Mouse (Mus musculus) WW6 (cell line): ENCODE measurements around the gene Sufu.

Source experiments
- DNase-seq: peaks from one replicate; pipeline ENCODE4 v3.0.0-alpha.2; 2013; ENCODE audit warnings: low read depth, low spot score

The Sufu gene

DNA sequence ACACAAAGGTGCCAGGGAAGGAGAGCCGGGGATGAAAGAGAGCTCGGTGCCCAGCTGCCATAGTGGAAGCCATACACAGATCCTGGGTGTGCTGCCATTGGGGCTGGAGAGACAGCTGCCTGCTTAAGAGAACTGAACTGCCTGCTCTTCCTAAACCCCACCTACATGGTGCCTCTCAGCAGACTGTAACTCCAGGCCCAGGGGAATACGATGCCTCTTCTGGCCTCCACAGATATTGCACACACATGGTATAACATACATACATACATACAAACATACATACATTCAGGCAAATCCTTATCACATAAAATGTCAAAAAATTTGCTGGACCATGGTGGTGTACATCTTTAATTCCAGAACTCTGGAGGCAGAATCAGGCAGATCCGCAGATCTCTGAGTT is 66.8 kb downstream of the Sufu start:
- no peak for DNase-seq

- DNase-seq = no peak
These were observed 69.5 kb downstream of the Sufu start for GRCm38 (mm10) chr19:46466160-46466559.

GRCm38 (mm10) chr19:46467051-46467503 is 70.4 kb downstream of the Sufu start:
- DNase-seq = no peak

DNA sequence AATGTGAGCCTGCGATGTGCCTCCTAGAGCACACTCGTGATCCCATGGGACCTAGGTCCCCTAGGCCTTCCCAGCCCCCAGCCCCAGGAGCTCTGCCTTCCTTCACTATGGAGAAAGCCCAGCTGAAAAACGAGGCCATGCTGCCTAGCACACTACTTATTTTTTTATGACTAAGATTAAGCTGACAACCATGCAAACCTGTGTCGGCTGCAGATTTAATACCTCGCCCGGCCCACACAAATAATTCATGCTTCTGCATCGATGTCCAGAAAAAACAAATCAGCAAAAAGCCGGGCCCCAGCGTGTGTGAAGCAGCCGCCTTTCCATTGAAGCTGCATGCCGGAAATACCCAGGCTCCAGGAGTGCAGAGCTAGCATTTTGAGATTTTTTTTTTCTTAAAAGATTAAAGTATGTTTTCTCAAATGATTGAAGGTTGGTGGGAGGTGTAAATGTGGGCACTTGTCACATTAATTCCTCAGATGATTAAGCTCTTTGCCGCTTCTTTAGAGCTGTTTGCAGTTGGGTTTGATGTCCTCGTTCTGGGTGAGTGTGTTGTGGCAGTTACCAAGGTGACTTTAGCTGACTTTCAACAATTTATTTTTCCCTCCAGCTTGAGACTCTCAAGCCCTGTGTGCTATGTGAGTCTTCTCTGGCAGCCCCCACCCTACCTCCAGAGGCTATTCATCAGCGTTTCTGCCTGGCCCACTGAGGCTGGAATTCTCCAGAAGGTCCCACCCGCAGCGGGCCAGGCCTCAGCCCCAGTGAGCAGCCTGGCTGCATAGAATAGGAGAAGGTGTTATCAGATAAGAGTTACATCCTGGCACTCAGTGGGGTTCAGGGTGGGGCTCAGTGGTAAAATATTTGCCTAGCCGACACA is 73.9 kb downstream of the Sufu start:
- DNase-seq = no peak

DNA sequence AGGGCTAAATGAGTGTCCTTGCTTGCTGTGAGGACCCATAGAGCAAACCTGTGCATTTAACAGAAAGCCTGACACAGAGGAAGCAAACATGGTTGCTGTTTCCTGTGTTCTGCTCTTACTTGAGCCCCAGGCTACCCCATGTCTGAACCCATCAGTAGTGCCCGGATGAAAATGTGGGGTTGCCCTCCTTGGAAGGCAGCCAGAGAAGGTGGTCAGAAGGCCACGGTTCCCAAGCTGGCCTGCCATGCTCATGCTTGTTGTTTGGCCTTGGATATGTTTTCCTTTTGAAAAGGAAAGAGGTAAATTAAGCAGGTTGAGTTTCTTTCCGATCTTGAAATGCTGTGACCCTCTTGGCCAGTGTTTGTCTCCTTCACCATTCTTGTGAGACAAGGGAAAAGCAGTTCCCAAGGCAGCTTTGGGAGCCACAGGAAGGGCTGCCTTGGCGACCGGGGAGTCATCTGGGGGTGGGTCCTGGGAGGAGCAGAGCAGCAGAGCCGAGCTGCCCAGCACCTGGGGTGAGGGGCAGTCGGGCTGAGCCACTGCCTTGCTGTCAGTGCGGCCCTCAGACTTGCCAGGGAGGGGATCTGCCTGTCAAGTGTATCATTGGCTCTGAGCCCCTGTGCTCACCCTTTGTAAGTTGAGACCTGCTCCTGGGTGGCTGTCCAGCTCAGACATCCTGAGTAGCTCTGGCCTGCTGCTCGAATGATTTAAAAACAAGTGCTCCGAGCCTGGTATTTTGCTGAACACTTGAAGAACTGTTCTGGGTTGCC is 74.8 kb downstream of the Sufu start:
- DNase-seq = no peak

- DNase-seq = no peak
These were observed 80.7 kb downstream of the Sufu start for GRCm38 (mm10) chr19:46477432-46477845.

GRCm38 (mm10) chr19:46478242-46478641 is 81.5 kb downstream of the Sufu start:
- DNase-seq = no peak

GRCm38 (mm10) chr19:46478826-46479225 is 82.1 kb downstream of the Sufu start:
- DNase-seq = no peak

DNA sequence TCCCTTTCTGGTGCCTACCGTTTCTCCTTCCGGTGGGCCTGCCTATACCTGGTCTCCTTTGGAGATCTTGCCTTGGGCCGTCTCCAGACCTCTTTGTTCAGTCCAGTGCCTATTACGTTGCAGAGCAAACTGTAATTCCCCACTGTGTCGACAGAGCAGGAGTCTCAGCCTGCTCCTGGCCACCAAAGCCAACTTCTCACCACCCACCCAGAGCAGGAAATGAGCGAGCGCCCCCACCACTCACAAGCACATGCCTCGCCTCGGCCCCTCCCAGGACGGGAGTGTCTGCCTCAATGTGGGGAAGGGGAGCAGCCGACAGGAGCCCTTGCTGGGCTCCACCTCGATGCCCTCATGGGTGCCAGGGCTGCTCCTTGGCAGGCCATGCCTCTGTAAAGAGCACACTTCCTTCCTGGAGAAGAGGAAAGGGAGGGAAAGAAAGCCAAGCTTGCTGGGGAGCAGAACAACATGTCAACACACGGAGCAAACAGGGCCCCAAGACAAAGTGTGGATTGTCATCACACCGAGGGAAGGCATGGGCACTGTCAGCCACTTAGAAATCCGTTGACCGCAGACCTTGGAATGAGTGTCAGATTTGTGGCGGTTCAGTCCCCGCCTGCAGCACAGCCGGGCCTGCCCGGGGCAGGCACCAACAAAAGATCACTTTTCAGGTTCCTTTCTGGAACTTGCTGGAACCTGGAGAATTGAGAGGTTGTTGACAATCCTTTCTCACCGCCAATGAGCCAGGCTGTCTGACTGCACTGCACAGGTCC is 82.8 kb downstream of the Sufu start:
- DNase-seq = no peak

DNA sequence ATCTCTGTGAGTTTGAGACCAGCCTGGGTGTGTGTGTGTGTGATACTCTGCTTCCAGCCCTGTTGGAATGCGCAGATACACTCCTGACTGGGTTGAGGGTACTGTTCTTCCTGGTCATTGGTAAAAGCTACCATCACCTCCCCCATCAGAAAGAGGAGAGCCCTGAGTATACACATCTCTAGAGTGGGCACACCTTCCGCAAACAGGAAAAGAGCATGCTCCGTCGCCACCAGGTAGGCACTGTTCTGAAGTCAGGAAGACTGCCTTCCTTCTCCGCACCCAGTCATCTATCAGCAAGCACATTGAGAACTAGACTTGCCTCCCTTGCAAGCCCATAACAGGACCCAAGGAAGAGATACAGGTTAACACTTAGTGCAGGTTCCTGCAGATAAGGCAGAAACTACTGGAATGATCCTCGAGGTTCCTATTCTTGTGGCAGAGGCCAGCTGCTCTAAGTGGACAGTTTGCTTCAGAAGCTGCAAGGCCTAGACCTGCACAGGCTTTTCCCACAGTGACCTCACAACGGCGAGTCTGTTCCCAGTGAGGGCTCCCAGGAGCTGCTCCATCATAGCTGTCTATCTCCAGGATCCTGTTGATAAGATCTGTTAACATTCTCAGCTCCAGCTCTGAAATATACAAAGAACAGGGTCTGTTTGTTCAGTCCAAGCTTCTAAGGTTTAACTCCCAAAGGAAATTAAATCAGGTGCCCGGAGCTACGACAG is 84.1 kb downstream of the Sufu start:
- DNase-seq = no peak

- no peak for DNase-seq
These were observed 84.7 kb downstream of the Sufu start for GRCm38 (mm10) chr19:46481352-46481751.

DNA sequence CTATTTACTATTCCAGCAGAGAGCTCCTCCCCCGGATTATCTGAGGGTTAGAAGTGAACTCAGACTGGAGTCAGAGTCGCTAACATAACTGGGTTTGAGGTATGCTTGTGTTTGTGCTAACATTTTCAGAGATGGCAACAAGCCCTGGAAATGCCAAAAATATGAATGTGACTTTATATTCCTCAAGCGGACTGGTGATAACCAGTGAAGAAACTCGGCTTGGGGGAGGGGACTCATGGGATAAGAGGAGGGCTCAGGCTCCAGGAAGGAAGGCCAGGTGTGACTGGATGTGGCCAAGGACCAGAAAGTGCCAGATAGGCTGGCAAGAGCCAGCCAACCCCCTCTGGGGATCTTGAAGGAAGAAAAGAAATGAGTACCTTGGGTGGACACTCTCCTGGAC is 85.1 kb downstream of the Sufu start:
- DNase-seq = no peak

DNA sequence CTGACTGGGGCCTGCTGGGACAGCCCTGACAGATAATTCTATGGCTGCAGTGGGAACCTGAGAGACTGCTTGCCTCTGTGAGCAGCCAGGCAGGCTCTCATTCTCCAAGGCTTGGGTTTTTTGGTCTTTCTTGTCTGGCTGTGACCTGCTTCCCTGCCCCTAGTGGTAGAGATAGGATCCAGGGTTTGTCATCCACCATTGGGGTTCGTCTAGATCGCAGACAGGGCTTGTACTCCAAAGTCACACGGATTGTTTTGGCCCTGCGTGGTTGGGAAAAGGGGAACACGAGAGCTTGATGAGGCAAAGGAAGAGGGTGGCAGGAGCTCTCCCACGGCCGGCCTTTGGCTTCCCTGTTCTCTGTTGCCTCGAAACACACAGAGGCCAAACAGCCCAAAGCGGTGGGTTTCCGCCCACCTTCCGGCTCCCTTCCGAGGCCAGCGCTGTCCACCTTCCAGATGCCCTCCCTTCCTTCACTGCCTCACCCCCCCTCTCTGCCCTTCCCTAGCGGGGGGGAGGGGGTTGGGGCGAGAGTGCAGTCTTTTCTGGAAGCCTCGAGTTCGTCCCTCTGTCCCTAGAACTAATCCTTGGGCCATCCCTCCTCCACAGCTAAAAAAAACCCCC is 86.3 kb downstream of the Sufu start:
- no peak for DNase-seq

GRCm38 (mm10) chr19:46483701-46484328 is 87.1 kb downstream of the Sufu start:
- no peak for DNase-seq

- DNase-seq = no peak
These were observed 87.8 kb downstream of the Sufu start for GRCm38 (mm10) chr19:46484518-46484917.

DNA sequence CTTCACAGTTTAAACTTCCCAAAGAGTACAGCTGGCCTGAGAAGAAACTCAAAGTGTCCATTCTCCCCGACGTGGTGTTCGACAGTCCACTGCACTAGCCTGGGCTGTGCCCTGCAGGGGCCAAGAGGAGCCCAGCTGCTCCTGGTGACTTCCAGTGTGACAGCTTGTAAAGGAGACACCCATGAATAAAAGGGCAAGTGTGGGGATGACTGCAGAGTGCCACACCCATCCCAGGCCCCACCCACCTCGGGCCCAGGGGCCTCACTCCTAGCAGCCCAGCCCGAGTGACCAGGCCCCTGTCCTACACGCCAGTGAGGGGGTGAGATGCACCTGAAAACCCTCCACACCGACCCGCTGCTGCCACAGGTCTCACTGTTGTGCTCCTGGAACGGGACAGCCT is 89.2 kb downstream of the Sufu start:
- no peak for DNase-seq

- no peak for DNase-seq
These were observed 90.0 kb downstream of the Sufu start for GRCm38 (mm10) chr19:46486709-46487108.

DNA sequence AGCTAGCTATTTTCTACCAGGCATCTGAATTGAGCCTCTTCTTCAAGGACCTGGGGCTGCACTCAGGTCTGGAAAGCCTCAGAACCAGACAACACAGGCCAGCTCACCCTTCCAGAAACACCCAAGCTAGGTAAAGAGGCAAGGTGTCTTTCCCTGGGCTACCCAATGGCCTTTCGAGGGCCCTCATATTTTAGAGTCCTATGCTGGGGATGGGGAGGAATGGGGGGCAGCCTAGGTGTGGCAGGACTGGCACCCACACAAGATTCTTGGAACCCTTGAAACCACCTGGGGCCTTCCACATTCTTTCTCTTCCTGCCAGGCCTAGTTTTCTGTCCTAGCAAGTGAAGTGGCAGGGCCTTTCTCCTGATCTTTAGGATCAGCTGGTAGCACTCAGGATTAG is 92.8 kb downstream of the Sufu start:
- no peak for DNase-seq

DNA sequence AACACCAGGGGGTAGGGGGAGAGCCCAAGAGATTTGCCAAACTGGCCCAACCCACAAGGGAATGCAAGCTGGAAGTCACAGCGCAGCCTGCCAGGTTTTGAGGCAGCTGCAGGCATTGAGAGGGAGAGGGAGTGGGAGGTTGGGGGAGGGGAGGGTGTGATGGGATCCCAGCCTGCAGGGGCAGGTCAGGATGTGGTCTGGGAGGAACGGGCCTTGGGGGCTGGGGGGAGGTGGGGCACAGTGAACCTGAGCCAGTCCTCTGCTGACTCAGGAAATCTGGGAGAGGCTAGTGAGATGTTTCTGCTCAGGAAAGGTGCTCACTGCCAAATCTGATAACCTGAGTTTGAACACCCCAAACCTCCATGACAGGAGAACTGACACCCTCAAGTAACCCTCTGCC is 93.9 kb downstream of the Sufu start:
- DNase-seq = peak; percentile 73

DNA sequence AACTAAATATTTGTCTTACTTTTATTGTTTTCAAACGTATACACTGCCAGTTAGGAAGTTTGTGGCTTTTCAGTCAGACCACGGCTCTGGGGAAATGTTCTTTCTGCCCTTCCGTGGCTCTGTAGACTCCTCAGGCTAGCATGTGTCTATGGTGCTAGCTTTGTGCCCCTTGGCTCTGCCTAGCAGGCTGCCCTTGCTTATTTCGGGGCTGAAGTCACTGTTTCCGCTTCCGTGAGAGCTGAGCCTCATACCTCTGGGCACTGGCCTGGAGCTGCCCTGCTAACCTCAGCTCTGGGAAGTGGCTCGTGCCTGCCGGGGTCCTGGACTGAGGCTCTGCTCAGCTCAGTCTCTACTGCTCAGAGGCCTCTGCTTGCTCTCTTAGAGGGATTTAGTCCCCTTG is 98.4 kb downstream of the Sufu start:
- DNase-seq = no peak
